Mouse (Mus musculus): Measurements from ENCODE around the gene Gm3435.
"Not testable (repeated sequence)": the region's sequence is repeated elsewhere in the genome, so short reads cannot be mapped to it uniquely, and the experiment has no call there.

- not testable (repeated sequence) for TF ChIP-seq CTCF, EP300 (IDR thresholded peaks at IDR 0.05)
Observed at GRCm38 (mm10) chr17:15053183-15053828, 43.3 kb downstream of the Gm3435 start.
